Mouse (Mus musculus) heart, embryonic 11.5 days (tissue): ENCODE measurements around the gene Morf4l1. TPM values are rescaled to one million over a fixed set of nuclear protein-coding genes. Genes with fewer than 3 reads are reported as not detected.

ENCODE experiments used
- ATAC-seq: fragments of 200-750 bp; cut with Nextera tagmentation; replicated peaks from 2 replicates; pipeline ENCODE4 v1.8.0; 2017; ENCODE audit warnings: moderate library complexity; ENCODE audit not compliant: insufficient number of reproducible peaks, low FRiP score, low TSS enrichment
- H3K27ac ChIP-seq: fragments of 300-500 bp; sonication (generic); 2 replicates; pipeline ENCODE4 v1.5.1; 2014; ENCODE audit warnings: mild to moderate bottlenecking, low read depth, low read length
- H3K27me3 ChIP-seq: fragments of 300-500 bp; sonication (generic); 2 replicates; pipeline ENCODE4 v1.6.1; 2014; ENCODE audit warnings: mild to moderate bottlenecking, low read length, mixed read lengths; ENCODE audit not compliant: control insufficient read depth, insufficient read depth
- H3K36me3 ChIP-seq: fragments of 300-500 bp; sonication (generic); 2 replicates; pipeline ENCODE4 v1.6.1; 2014; ENCODE audit warnings: mild to moderate bottlenecking, low read length, moderate library complexity, mixed read lengths; ENCODE audit not compliant: control insufficient read depth, insufficient read depth
- H3K4me1 ChIP-seq: fragments of 300-500 bp; sonication (generic); 2 replicates; pipeline ENCODE4 v1.6.1; 2014; ENCODE audit warnings: low read length; ENCODE audit not compliant: control insufficient read depth, insufficient read depth
- H3K4me2 ChIP-seq: fragments of 300-500 bp; sonication (generic); 2 replicates; pipeline ENCODE4 v1.6.1; 2014; ENCODE audit warnings: mild to moderate bottlenecking, moderate library complexity
- H3K4me3 ChIP-seq: fragments of 300-500 bp; sonication (generic); 2 replicates; pipeline ENCODE4 v1.5.1; 2014; ENCODE audit warnings: low read depth, low read length
- H3K9ac ChIP-seq: fragments of 300-500 bp; sonication (generic); 2 replicates; pipeline ENCODE4 v1.6.1; 2014; ENCODE audit warnings: mild to moderate bottlenecking, low read depth, low read length, moderate library complexity
- H3K9me3 ChIP-seq: fragments of 300-500 bp; sonication (generic); replicated peaks from 2 replicates; pipeline ENCODE4 v1.6.1; 2016; ENCODE audit warnings: low read length; ENCODE audit not compliant: control insufficient read depth
- WGBS: fragments of 180-500 bp; shearing (Covaris S2); extraction: QIAGEN DNeasy Blood & Tissue Kit; methylation state at CpG from one replicate; pipeline ENCODE4 v1.1.7; 2014; ENCODE audit not compliant: insufficient replicate concordance; 5-methylcytosine and 5-hydroxymethylcytosine counted together
- polyA plus RNA-seq: library from polyadenylated mRNA; unstranded; fragments of >200 nt; fragmentation: Nextera tagmentation; extraction: Ambion mirVana; gene quantifications from 2 replicates; pipeline ENCODE4 v1.2.1, GENCODE M21; 2014

Gene Morf4l1
- polyA plus RNA-seq: 376 and 383 TPM in 2 replicates

- peak; percentile 98 for ATAC-seq
- Histone ChIP-seq H3K4me1 (peaks cover 10% of the 10 kb centered on the region), H3K27me3 (no peaks in the 10 kb centered on the region), H3K9me3 (no peaks in the 10 kb centered on the region), H3K9ac (peak within 1 kb of the TSS; percentile 98), H3K4me2 (peak within 1 kb of the TSS; percentile 87), H3K27ac (peak within 1 kb of the TSS; percentile 98), H3K4me3 (peak within 1 kb of the TSS; percentile 94), H3K36me3 (no peaks in the 10 kb centered on the region)
- 2% methylated on average over 39 of the region's 40 CpGs for WGBS
These were observed at the start of gene Morf4l1 for GRCm38 (mm10) chr9:90114567-90115307. Morf4l1 (minus strand) TSS chr9:90114774.

- peaks cover 8% of the 10 kb centered on the region; the same call in 1 of the 2 replicates for H3K4me1 ChIP-seq
- H3K9ac ChIP-seq: peak overlapping the region; percentile 71
- no peak overlapping the region for H3K27ac ChIP-seq
- peak overlapping the region; percentile 78 for H3K4me3 ChIP-seq
- peaks cover 11% of the 10 kb centered on the region; the same call in 1 of the 2 replicates for H3K27me3 ChIP-seq
- WGBS: under 1% methylated on average over 18 of the region's 18 CpGs
- peak overlapping the region; percentile 99 for H3K4me2 ChIP-seq
- H3K9me3 ChIP-seq: no peaks in the 10 kb centered on the region
- no peaks in the 10 kb centered on the region for H3K36me3 ChIP-seq
- ATAC-seq: peak; percentile 35; the same call in 1 of the 2 replicates
These were observed 49.1 kb upstream of the Morf4l1 start for GRCm38 (mm10) chr9:90163749-90164095.

- Histone ChIP-seq H3K27me3 (peaks cover 11% of the 10 kb centered on the region; the same call in 1 of the 2 replicates), H3K9me3 (no peaks in the 10 kb centered on the region), H3K27ac (no peak within 1 kb of the TSS), H3K4me2 (peak within 1 kb of the TSS; percentile 99), H3K36me3 (no peaks in the 10 kb centered on the region), H3K4me3 (peak within 1 kb of the TSS; percentile 78), H3K4me1 (peaks cover 8% of the 10 kb centered on the region; the same call in 1 of the 2 replicates), H3K9ac (peak within 1 kb of the TSS; percentile 71)
- ATAC-seq: peak; percentile 45
- WGBS: under 1% methylated on average over 58 of the region's 60 CpGs
These were observed 48.6 kb upstream of the Morf4l1 start, which contains the start of gene Adamts7 for GRCm38 (mm10) chr9:90162926-90163748. Adamts7 (plus strand) TSS chr9:90163069.

- no peak overlapping the region for H3K27ac ChIP-seq
These were observed 47.8 kb upstream of the Morf4l1 start for GRCm38 (mm10) chr9:90162243-90162925.

GRCm38 (mm10) chr9:90146869-90147268 is 32.3 kb upstream of the Morf4l1 start:
- ATAC-seq: no peak
- 57% methylated on average over 5 of the region's 5 CpGs for WGBS
- no peak overlapping the region for H3K4me2 ChIP-seq
- no peaks in the 10 kb centered on the region for H3K9me3 ChIP-seq
- H3K27ac ChIP-seq: no peak overlapping the region
- H3K9ac ChIP-seq: no peak overlapping the region
- 0 out of 2 replicates have a peak, but pooled peaks cover 2% of the 10 kb centered on the region for H3K27me3 ChIP-seq
- H3K4me1 ChIP-seq: no peaks in the 10 kb centered on the region
- H3K4me3 ChIP-seq: no peak overlapping the region
- H3K36me3 ChIP-seq: no peaks in the 10 kb centered on the region

More at GRCm38 (mm10) chr9:90162243-90162925, 47.8 kb upstream of the Morf4l1 start:
- H3K27me3 ChIP-seq: peaks cover 11% of the 10 kb centered on the region; the same call in 1 of the 2 replicates
- peak overlapping the region; percentile 99 for H3K4me2 ChIP-seq
- H3K36me3 ChIP-seq: no peaks in the 10 kb centered on the region
- WGBS: 9% methylated on average over 28 of the region's 29 CpGs
- peak overlapping the region; percentile 71 for H3K9ac ChIP-seq
- no peaks in the 10 kb centered on the region for H3K9me3 ChIP-seq
- peaks cover 8% of the 10 kb centered on the region; the same call in 1 of the 2 replicates for H3K4me1 ChIP-seq
- ATAC-seq: peak; percentile 83
- H3K4me3 ChIP-seq: peak overlapping the region; percentile 78

GRCm38 (mm10) chr9:90145788-90146187 is 31.2 kb upstream of the Morf4l1 start:
- Histone ChIP-seq H3K4me2 (no peak overlapping the region), H3K9ac (no peak overlapping the region), H3K9me3 (no peaks in the 10 kb centered on the region), H3K36me3 (no peaks in the 10 kb centered on the region), H3K27ac (no peak overlapping the region), H3K4me1 (no peaks in the 10 kb centered on the region), H3K27me3 (0 out of 2 replicates have a peak, but pooled peaks cover 2% of the 10 kb centered on the region), H3K4me3 (no peak overlapping the region)
- 39% methylated on average over 2 of the region's 2 CpGs for WGBS
- no peak for ATAC-seq

GRCm38 (mm10) chr9:90136678-90136965 is 22.0 kb upstream of the Morf4l1 start:
- Histone ChIP-seq H3K9me3 (0 out of 2 replicates have a peak, but pooled peaks cover 2% of the 10 kb centered on the region), H3K27me3 (no peaks in the 10 kb centered on the region), H3K4me1 (peaks cover 3% of the 10 kb centered on the region; the same call in 1 of the 2 replicates), H3K4me2 (no peak overlapping the region), H3K4me3 (no peak overlapping the region), H3K27ac (no peak overlapping the region), H3K9ac (no peak overlapping the region), H3K36me3 (no peaks in the 10 kb centered on the region; the same call in 1 of the 2 replicates)
- no peak for ATAC-seq
- WGBS: 81% methylated on average over 1 of the region's 1 CpGs
